Comparison of ENCODE assay signal across 21 mouse cellular contexts in genomic region chr14:14945930-14946329, GRCm38 (mm10).
DNase-seq lines count a peak whose midpoint lies in the region; ATAC-seq lines count a peak whose summit lies in the region.
"Had no signal": no experiment of that assay in that cellular context is flagged by ENCODE, and none has a peak within 500 bp of the region (broad histone marks: within the 10 kb centered on the region; RNA-seq: fewer than 3 reads in every experiment).

No protein-coding gene starts in this region.

- no peak overlapping the region for H3K9ac ChIP-seq in embryonic facial prominence, embryonic 15.5 days
- H3K9ac ChIP-seq: embryonic facial prominence, embryonic 12.5 days; forebrain, embryonic 12.5 days; forebrain, embryonic 15.5 days; forebrain, postnatal 0 days had no signal

- H3K27ac ChIP-seq in embryonic facial prominence, embryonic 15.5 days (replicated peaks): no peak overlapping the region
- no peak overlapping the region for H3K27ac ChIP-seq in embryonic facial prominence, embryonic 10.5 days (replicated peaks)
- H3K27ac ChIP-seq: embryonic facial prominence, embryonic 12.5 days; forebrain, embryonic 10.5 days; forebrain, embryonic 12.5 days; forebrain, embryonic 15.5 days had no signal

- no peaks in the 10 kb centered on the region for H3K36me3 ChIP-seq in embryonic facial prominence, embryonic 15.5 days
- no peaks in the 10 kb centered on the region for H3K36me3 ChIP-seq in embryonic facial prominence, embryonic 10.5 days (replicated peaks)
- H3K36me3 ChIP-seq: embryonic facial prominence, embryonic 12.5 days; forebrain, embryonic 10.5 days; forebrain, embryonic 12.5 days; forebrain, embryonic 15.5 days had no signal

- H3K27me3 ChIP-seq in embryonic facial prominence, embryonic 15.5 days: no peaks in the 10 kb centered on the region
- no peaks in the 10 kb centered on the region for H3K27me3 ChIP-seq in embryonic facial prominence, embryonic 10.5 days (replicated peaks; ENCODE audit: low read depth, poor library complexity, severe bottlenecking)
- H3K27me3 ChIP-seq: embryonic facial prominence, embryonic 12.5 days; forebrain, embryonic 12.5 days; forebrain, embryonic 15.5 days had no signal

- H3K4me2 ChIP-seq in embryonic facial prominence, embryonic 15.5 days (replicated peaks): no peak overlapping the region
- H3K4me2 ChIP-seq: embryonic facial prominence, embryonic 12.5 days; forebrain, embryonic 12.5 days; forebrain, embryonic 15.5 days had no signal

- no peak overlapping the region for H3K4me3 ChIP-seq in embryonic facial prominence, embryonic 15.5 days (replicated peaks)
- no peak overlapping the region for H3K4me3 ChIP-seq in embryonic facial prominence, embryonic 10.5 days
- H3K4me3 ChIP-seq: embryonic facial prominence, embryonic 12.5 days; erythroblast, embryonic 14.5 days; forebrain, embryonic 10.5 days; forebrain, embryonic 12.5 days; forebrain, embryonic 15.5 days had no signal

- no peaks in the 10 kb centered on the region for H3K4me1 ChIP-seq in embryonic facial prominence, embryonic 15.5 days
- H3K4me1 ChIP-seq in embryonic facial prominence, embryonic 10.5 days: no peaks in the 10 kb centered on the region
- H3K4me1 ChIP-seq: embryonic facial prominence, embryonic 12.5 days; forebrain, embryonic 12.5 days had no signal

- 0 out of 2 replicates have a peak, but pooled peaks have one; percentile 24 for ATAC-seq in embryonic facial prominence, embryonic 15.5 days (ENCODE audit: insufficient number of reproducible peaks, low FRiP score, low TSS enrichment, low read depth)
- ATAC-seq: forebrain, embryonic 15.5 days; forebrain, postnatal 0 days had no signal

- DNase-seq in embryonic facial prominence, embryonic 10.5 days (ENCODE audit: low spot score): no peak
- DNase-seq in heart, adult 11 months: peak; percentile 64
- DNase-seq in heart, adult 8-10 months (ENCODE audit: low spot score): no peak
- DNase-seq in 3T3-L1 (ENCODE audit: low read depth, low spot score): peak; percentile 32
- no peak for DNase-seq in embryo, embryonic 10 days (ENCODE audit: low spot score)
- DNase-seq: adrenal gland, adult 2 months; adrenal gland, postnatal 10 days; adrenal gland, postnatal 25 days; cerebellum, adult 11-12 months; cerebellum, adult 2 months; cerebellum, adult 9-10 months; cerebellum, postnatal 10 days; cerebellum, postnatal 25 days; embryo, embryonic 11 days; forebrain, postnatal 0 days had no signal

- no peaks in the 10 kb centered on the region for H3K9me3 ChIP-seq in embryonic facial prominence, embryonic 15.5 days (replicated peaks)
- H3K9me3 ChIP-seq in embryonic facial prominence, embryonic 10.5 days: no peaks in the 10 kb centered on the region
- H3K9me3 ChIP-seq: embryonic facial prominence, embryonic 12.5 days; forebrain, embryonic 10.5 days; forebrain, embryonic 12.5 days; forebrain, embryonic 15.5 days had no signal

Comparison
In these comparisons a context has a peak if more than half of its experiments do, and no peak if none do; other contexts are left out.
1. DNase-seq: peak in heart, adult 11 months (single experiment) and 3T3-L1 (single experiment); none in embryonic facial prominence, embryonic 10.5 days (single experiment), heart, adult 8-10 months (single experiment) and embryo, embryonic 10 days (single experiment).